Mouse (Mus musculus) olfactory bulb, adult 2 months (tissue): ENCODE measurements at regions not wholly inside any gene's neighbourhood (a gene's known extent, or its start where the extent isn't known, plus 50 kb on each side); places are given as distances from the start of the nearest gene placed in this dataset.

Experiments used
- CTCF ChIP-seq: fragments of 200-500 bp; IDR thresholded peaks from 2 replicates; pipeline ENCODE4 v1.5.1; 2012; ENCODE audit warnings: low read depth, mild to moderate bottlenecking, low read length, moderate library complexity; ENCODE audit not compliant: insufficient read depth
- POLR2A ChIP-seq: fragments of 200-500 bp; IDR thresholded peaks from 2 replicates; pipeline ENCODE4 v1.6.1; 2012; ENCODE audit warnings: mild to moderate bottlenecking, low read depth, low read length, moderate library complexity; ENCODE audit not compliant: insufficient read depth

- TF ChIP-seq CTCF (no peak), POLR2A (no peak)
Observed at GRCm38 (mm10) chr17:9947609-9948008, 278.1 kb upstream of the Pabpc6 start.
